Mouse (Mus musculus): Measurements from ENCODE around the gene Adam19.

DNA sequence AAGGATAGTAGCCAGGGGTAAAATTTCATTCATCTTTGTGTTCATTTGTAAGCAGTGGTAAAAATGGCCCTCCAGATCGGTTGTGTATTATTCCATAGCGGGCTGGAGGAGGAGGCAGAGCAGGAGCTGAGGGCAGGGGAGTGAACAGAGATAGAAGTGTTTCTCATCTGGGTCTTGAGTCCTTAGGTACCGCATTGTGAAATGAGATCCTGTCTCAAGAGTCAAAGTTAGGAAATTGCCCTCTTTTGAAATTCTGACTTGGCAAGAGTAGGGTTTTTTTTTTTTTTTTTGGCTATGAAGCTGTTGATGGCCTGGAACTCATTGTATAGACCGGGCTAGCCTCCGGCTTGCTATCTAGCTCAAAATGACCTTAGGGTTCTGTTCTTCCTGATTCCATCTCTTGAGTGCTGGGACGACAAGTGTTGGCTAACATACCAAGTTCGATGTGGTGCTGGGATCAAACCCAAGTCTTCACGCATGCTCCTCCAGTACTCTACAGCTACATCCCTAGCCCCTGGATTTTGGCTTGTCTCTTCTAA lies 67.6 kb downstream of the Adam19 start:
- TF ChIP-seq ZC3H11A (IDR thresholded peaks at IDR 0.05; ENCODE audit: borderline replicate concordance, low read depth, low read length), result no peak
- TF ChIP-seq ZNF384 (IDR thresholded peaks at IDR 0.05; ENCODE audit: low read depth, low read length), result no peak
- TF ChIP-seq MAFK (IDR thresholded peaks at IDR 0.05; ENCODE audit: insufficient read depth, low read depth, low read length), result no peak
- TF ChIP-seq HCFC1 (IDR thresholded peaks at IDR 0.05; ENCODE audit: borderline replicate concordance, insufficient read depth, low read length), result no peak

Data from ES-E14 (cell line).